Mouse (Mus musculus) left cerebral cortex, adult 11 months (tissue): Measurements from ENCODE around the gene Sox2.

Experiments
- DNase-seq: peaks from one replicate; pipeline ENCODE4 v3.0.0; 2022; ENCODE audit warnings: low spot score

The Sox2 gene

DNA sequence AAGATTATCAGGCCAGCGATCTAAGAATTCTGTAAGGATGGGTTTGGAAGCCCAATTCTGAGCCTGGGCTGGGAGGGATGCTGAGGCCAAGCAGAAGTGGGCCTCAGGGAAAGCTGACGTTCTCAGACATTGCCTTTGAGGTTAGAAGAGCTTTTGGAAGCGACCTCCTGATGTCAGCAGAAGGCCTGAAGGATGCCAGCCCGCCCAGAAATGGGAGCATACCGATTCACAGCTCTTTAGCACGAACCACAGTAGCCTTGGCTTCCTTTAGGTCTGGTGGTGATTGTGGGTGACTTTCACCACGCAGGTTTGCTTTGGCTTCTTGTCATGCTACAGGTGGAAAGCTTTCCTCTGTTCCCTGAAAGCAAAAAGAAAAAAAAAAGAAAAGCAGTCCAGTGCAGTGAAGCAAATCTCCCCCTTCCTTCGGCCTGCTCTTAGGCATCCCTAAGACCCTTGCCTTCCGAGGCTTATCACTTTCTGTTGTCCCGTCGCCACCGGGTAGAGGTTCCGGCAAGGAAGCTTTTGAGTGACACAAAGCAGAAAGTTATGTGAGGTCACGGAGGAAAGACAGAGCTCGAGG is 6.6 kb upstream of the Sox2 start:
- DNase-seq, result no peak

GRCm38 (mm10) chr3:34646169-34646568 is 4.0 kb upstream of the Sox2 start:
- no peak for DNase-seq

DNA sequence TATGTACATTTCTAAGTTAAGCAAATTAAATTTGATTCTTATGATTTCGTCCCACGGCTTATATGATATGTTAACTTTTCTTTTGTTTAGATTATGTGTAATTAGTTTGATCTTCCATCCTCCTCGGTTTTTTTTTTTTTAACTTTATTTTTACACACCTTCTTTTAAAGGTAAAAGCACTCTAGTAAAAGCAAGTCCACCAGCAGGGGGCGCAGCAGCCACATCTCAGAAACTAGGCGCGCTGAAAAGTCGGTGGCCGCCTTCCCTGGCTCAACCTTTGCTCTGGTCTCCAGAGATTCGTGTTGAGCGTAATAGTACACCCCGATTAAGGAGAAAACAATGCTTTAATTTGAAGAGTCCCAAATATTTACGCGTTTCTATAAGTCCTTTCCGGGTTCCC is 2.5 kb upstream of the Sox2 start:
- DNase-seq, result peak; percentile 73

DNA sequence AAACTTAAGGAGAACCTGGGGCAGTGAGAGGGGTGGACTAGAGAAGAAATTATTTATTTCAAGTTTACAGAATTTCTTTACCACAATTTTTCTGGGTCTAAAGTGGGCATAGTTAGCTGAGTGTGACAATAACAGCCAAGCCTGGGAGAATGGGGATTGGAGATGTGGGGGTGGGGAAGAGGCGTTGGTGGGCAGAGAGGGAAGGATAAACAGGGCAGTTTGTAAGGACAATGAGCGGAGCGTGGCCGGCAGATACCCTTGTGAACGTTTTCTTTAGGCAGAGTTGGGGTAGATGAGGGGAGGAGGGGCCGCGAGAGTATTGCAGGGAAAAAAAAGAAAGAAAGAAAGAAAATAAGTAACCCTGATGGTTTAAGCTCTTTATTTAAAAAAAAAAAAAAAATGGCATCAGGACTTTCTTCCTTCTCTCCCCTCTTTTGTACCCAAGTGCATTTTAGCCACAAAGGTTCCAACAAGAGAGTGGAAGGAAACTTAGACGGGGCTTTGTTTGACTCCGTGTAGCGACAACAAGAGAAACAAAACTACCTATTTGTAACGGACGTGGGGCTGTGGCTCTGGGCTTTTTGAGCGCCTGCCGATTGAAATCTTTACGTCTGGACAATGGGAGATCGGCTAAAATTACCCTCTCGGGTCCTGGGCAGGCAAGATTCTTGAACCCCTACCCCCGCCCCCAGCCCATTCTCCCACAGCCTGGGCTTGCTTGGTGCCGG is 1.9 kb upstream of the Sox2 start:
- DNase-seq, result no peak

DNA sequence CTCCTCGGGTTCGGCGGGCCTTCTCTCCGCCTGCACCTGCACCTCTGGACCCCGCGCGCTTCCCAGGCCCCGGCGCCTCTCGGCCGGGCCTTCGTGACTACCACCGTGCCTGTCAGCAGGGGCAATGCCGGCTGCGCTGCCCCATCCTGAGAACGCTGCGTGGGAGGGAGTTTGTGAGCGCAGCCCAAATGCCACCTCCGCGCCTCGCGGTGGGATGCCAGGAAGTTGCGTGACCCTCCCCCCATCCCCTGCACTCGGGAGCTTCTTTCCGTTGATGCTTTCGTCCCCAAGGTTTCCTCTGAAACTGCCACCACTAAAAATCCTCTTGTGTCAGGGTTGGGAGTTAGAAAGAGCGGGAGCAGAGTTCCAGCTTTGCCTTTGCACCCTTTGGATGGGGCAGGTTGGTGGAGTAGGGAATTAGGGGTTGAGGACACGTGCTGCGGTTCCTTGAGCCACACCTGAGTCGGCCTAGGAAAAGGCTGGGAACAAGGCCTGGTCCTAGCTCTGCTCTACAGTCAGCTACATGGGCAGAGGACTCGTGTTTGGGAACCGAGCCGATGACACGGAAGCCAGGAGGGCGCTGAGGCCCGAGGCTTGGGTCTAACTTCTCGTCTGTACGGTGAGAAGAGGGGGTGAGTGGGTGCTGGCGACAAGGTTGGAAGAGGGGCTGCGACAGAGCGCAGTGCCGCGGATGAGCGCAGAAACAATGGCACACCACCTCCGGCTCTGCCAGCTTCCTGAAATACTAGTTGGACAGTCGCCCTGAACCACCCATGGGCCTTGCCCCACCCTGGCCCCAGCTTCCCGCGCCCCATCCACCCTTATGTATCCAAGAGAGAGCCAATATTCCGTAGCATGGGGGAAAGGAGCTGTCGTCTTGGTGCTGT is 1.1 kb upstream of the Sox2 start:
- DNase-seq, result no peak

DNA sequence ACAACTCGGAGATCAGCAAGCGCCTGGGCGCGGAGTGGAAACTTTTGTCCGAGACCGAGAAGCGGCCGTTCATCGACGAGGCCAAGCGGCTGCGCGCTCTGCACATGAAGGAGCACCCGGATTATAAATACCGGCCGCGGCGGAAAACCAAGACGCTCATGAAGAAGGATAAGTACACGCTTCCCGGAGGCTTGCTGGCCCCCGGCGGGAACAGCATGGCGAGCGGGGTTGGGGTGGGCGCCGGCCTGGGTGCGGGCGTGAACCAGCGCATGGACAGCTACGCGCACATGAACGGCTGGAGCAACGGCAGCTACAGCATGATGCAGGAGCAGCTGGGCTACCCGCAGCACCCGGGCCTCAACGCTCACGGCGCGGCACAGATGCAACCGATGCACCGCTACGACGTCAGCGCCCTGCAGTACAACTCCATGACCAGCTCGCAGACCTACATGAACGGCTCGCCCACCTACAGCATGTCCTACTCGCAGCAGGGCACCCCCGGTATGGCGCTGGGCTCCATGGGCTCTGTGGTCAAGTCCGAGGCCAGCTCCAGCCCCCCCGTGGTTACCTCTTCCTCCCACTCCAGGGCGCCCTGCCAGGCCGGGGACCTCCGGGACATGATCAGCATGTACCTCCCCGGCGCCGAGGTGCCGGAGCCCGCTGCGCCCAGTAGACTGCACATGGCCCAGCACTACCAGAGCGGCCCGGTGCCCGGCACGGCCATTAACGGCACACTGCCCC is 586 bp downstream of the Sox2 start:
- no peak for DNase-seq

DNA sequence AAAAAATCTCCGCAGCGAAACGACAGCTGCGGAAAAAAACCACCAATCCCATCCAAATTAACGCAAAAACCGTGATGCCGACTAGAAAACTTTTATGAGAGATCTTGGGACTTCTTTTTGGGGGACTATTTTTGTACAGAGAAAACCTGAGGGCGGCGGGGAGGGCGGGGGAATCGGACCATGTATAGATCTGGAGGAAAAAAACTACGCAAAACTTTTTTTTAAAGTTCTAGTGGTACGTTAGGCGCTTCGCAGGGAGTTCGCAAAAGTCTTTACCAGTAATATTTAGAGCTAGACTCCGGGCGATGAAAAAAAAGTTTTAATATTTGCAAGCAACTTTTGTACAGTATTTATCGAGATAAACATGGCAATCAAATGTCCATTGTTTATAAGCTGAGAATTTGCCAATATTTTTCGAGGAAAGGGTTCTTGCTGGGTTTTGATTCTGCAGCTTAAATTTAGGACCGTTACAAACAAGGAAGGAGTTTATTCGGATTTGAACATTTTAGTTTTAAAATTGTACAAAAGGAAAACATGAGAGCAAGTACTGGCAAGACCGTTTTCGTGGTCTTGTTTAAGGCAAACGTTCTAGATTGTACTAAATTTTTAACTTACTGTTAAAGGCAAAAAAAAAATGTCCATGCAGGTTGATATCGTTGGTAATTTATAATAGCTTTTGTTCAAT is 1.4 kb downstream of the Sox2 start:
- no peak for DNase-seq

- DNase-seq, result no peak
Measured at GRCm38 (mm10) chr3:34652616-34653015, 2.4 kb downstream of the Sox2 start.

GRCm38 (mm10) chr3:34653235-34653976 is 3.2 kb downstream of the Sox2 start:
- DNase-seq, result no peak

GRCm38 (mm10) chr3:34653977-34654500 is 3.8 kb downstream of the Sox2 start:
- DNase-seq, result no peak

DNA sequence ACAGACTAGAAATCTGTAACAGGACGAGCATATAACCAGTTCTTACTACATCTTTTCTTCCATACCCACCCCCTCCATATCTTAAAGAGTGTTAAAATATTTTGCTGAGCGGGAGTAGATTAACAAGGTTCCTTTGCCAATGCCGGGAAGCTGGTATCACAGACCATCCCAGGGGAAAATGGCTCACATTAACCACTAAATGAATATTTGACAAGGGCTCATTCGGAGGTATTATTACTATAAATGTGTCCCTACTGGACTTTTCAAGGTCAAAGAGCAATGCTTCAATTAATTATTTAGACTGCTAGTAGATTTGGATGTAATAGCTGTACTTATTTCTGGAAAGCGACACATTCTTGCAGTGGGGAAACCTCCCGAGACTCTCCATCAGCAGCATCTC is 4.6 kb downstream of the Sox2 start:
- DNase-seq, result no peak

DNA sequence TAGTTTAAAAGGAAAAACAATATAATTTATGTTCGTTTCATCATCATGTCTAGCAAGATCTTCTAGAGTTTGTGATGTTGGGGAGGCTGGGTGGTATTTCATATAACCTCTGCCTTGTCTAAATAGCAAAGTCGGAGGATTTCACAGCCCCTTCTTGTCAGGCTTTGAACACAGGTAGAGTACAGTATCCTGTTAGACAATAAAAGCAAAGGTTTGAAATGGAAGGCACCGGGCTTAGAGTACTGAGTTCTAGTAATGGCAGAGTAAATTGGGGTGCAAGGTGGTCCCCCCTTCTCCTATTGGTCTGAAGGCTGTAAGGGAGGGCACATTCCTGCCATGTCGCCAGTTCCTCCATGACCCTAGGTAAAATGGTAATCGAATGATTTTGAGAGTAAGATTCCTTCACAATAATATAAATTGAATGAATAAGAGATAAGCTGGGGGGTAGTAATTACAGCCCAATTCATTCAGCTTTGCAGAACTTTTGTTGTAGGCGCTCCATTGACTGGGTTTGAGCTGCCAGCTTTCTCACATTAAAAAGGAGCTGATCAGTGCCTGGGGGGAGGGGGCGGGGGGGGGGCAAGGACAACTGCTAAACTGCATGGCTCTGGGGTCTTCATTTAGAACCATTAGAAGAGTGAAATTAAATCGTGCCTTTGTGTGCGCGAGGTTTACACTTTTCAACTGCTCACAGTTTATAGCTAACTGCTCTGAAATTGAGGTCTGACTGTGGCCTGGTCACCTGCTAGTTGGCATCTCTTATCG is 5.3 kb downstream of the Sox2 start:
- DNase-seq, result no peak

- DNase-seq, result no peak
Measured at GRCm38 (mm10) chr3:34656153-34656552, 5.9 kb downstream of the Sox2 start.

GRCm38 (mm10) chr3:34656813-34657700 is 6.9 kb downstream of the Sox2 start:
- no peak for DNase-seq

DNA sequence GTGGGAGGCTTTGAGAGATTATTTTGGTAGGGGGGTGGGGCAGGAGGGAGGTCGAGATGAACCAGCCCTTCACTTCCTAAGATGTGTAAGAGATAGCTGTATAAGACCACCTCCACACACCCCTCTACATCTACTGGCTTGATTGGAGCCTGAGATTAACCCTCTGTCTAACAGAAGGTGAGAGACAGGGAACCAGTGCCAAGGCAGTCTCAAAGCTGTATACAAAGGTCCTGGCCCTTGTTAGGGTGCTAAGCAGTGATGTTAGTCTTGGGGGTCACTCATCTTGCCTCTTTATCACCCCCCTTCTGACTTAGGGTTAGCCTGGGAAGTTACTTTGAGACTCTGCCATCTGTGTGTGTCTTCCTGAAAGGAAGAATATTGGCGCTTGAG is 7.5 kb downstream of the Sox2 start:
- DNase-seq, result no peak

GRCm38 (mm10) chr3:34658241-34658965 is 8.2 kb downstream of the Sox2 start:
- DNase-seq, result no peak

GRCm38 (mm10) chr3:34658966-34659535 is 8.8 kb downstream of the Sox2 start:
- DNase-seq, result no peak

DNA sequence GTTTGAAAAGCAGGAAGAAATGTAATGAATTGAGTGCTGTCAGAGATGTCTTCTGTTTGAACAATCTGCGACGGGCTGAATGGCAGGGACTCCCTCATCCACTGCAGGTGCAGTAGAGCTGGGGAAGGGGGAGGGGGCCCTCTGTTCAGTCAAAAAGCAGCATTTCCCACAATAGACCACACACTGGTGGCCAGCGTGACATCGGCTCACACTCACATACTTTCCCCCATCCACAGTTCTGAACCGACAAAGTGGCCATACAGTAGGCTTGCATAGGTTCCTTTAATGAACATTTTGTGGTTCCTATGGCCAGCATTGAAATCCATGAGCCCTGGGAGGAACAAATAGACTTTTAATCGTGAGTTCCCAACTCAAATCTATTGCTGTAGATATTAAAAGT is 9.7 kb downstream of the Sox2 start:
- DNase-seq, result no peak
